Mouse (Mus musculus) erythroblast, embryonic 14.5 days (primary cell): ENCODE data around the gene Faf1.

Experiments used
- GATA1 ChIP-seq: IDR thresholded peaks from 2 replicates; pipeline ENCODE4 v1.6.1; 2012; ENCODE audit warnings: low read length, inconsistent platforms, mixed read lengths
- TAL1 ChIP-seq: IDR thresholded peaks from 3 replicates; pipeline ENCODE4 v1.6.1; 2012; ENCODE audit warnings: low read length, inconsistent platforms, mixed read lengths

DNA sequence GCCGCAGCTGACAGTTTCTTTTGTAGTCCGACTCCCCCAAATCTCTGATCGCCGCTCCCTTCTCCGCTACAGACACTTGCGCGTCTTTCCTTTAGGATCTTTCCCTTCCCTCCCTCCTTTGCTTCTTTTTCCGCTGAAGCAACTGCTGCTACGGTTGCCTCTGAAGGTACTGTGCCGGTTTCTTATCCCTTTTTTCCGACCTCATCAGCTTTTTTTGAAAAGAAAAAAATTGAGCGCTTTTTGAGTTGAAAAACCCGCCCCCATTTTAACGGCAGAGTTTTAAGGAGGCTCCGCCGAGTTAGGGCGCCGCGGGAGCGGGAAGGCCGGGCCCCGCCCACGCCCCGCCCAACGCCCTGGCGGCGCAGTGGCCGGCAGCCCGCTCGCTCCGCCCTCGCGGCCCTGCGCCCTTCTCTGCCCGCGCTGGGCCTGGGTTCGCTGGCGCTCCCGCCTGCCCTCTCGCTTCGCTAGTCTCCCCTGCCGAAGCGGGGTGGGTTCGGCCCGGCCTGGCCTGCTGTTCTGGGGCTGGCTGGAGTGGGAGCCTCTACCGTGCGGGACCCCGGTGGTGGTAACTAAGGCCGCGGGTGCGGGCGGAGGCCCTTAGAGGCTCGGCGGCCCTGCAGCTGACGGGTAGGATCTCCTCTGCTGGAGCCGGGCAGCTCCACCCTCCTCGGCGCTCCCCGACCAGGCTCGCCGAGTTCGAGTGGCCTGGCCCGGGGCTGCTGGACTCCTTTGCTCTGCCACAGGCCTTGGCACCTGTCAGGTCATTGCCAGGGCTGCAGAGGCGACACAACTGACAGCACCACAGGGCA is 9.7 kb upstream of the Faf1 start, which contains the start of gene Cdkn2c:
- TF ChIP-seq TAL1 (no peak), GATA1 (no peak)
